Mouse (Mus musculus) brain, embryonic 14.5 days (tissue): ENCODE measurements around the gene Zfp704.
A peak's percentile ranks its signal among the peaks of the same experiment; 100 is the strongest.

Experiments
- CTCF ChIP-seq: fragments of 200-500 bp; IDR thresholded peaks from 2 replicates; pipeline ENCODE4 v1.5.1; 2012; ENCODE audit warnings: inconsistent platforms, mild to moderate bottlenecking, moderate library complexity, borderline replicate concordance; ENCODE audit not compliant: insufficient read depth, insufficient read length; ENCODE audit errors: extremely low read depth
- POLR2A ChIP-seq: fragments of 200-500 bp; IDR thresholded peaks from 2 replicates; pipeline ENCODE4 v1.6.1; 2012; ENCODE audit warnings: mild to moderate bottlenecking, inconsistent platforms, borderline replicate concordance; ENCODE audit not compliant: poor library complexity, insufficient read depth, insufficient read length, severe bottlenecking; ENCODE audit errors: extremely low read depth

DNA sequence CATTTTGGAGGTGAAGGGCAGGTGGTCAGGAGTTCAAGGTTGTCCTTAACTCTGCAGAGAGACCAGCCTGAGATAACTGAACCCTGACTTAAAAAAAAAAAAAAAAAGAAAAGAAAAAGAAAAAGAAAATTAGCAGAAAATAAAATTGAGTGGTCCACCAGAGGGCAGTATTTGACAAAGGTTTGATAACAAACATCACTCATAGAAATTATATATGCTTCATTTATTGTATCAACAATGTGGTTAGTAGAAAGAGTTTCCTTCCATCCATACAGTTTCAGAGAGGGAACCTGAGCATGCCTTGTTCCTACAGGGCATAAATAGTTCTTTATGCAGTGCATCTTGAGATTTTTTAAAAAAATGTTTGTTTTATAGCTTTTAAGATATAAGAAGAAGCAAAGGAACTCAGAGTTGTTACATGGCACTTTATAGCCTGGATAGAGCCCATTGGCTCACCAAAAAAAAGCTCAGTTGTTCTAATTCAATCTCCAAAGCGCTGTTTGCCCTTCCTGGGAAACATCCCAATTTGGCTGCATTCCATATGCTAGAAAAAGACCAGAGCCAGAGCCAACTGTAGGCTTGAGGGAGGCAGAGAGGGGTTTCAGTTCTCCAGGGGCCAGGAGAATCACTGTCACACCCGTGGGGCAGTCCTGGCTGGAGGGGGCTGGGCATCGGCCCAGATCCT, 209.5 kb downstream of the Zfp704 start:
- no peak for TF ChIP-seq POLR2A
- peak; percentile 13; the same call in 1 of the 2 replicates for TF ChIP-seq CTCF
